Mouse (Mus musculus) cerebellum, adult 9-10 months (tissue): ENCODE measurements around the gene Pycr1.

Experiments
- DNase-seq: peaks from one replicate; pipeline ENCODE4 v3.0.0; 2022

Pycr1 gene

DNA sequence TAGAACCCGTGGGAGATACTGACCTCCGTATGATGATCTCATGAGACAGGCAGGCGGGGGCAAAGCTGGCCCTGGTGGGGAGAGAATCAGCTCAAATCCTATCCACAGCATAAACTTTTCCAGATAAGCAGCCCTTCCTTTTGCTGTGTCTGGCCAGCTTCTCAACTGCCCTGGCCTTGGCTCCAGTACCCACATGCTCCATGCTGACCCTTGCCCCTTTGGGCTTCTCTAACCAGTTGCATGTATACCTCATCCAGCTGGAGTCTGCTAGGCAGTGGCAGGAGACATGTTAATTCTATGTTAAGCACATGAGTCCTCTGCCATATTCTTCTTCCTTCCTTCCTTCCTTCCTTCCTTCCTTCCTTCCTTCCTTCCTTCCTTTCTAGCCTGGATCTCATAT is 11.2 kb upstream of the Pycr1 start:
- DNase-seq: no peak

DNA sequence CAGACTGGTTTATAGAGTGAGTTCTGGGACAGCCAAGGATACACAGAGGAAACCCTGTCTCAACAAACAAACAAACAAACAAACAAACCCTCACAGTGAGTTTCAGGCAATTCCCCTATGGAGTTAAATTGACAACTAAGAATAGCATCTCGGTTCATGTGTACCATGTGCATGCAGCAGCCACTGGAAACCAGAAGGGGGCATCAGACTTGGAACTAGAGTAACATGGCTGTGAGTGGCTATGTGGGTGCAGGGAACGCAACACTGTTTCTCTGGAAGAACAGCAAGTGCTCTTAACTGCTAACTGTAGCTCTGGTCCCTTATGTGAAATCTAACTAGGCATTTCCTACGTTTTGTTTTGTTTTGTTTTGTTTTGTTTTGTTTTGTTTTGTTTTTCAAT is 8.3 kb upstream of the Pycr1 start:
- no peak for DNase-seq

DNA sequence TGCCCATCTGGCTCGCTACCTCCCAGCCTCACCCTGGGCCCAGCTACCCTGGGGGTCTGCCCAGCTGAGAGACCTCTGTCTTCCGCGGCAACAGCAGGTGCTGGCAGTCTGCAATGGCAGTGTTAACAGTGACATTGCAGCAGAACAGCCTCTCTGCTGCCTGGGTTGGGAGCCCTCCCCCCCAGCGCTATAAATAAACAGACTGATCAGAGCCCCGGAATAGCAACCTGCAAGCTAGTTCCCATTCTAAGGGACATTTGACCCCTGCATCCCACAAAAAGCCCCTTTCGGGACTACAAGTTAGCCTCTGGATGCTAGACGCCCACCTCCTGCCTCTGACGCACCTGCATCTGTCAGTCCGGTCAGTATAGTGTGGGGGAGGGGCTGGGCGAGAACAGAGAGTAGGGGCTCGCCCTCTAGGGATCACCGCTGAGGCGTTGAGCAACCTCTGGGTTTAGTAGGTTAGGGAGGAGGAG is 4.5 kb upstream of the Pycr1 start, which contains the start of gene Myadml2:
Myadml2 (minus strand) TSS at position 158 of the 476 bp plus-strand sequence.
- peak; percentile 70 for DNase-seq

DNA sequence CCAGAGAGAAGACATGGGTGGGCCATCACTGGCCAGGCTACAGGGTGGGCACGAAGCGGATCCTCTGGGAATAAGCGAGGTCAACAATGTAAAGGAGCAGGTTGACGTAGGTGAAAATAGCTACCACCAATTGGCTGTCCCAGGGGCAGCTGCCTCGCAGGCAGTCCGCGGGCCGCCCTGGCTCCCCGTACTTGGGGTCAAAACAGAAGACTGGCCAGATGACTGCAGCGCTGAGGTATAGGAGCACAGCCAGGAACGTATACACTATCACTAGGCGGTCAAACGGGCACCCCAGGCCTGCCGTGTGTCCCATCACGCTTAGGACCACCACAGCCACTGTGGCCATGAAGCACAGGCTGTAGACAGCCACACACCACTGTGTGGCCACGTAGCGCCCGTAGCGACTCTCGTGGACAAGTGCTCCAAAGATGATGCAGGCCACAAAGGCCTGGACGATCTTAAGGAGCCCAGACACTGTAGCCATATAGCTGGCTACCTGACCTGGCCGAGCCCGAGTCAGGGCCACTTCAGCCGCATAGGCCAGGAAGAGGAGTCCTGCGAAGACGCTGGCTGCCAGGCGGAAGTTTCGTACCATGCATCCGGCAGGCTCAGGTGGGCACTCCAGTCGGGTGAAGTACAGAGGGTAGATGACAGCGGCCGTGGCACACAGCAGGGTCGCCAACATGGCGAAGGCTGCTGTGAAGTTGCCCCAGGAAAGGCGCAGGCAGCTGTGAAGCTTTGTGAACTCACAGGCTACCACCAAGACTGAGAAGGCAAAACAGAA is 3.7 kb upstream of the Pycr1 start:
- DNase-seq: no peak

DNA sequence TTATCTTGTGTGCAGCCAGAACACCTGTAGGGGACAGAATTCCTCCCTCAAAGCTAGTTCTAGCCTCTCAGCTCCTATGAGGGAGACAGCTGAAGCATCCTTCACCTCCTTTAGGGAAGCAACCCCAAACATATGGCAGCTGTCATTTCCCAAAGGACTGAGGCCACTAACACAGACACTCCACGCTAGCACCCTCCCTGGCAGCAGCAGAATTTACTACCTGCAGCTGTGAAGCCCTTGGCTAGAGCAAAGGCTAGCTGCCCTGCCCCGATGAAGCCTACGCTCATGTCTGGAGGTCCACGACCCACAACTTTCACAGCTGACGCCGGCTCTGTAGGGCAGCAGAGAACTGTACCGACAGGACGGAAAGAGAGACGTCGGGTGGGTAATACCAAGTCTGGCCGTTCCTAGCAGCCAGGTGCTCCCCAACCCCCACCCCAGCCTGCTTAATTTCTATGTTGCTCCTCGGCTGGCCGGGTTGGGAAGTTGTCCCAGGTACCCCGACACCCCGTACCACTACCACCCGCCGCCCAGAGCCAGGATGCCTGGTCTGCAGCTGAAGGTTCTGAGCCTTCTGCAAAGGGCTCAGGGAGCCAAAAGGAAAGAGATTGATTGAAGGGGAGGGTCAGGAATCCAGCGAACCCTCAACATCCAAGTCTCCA is 499 bp downstream of the Pycr1 start:
- no peak for DNase-seq

DNA sequence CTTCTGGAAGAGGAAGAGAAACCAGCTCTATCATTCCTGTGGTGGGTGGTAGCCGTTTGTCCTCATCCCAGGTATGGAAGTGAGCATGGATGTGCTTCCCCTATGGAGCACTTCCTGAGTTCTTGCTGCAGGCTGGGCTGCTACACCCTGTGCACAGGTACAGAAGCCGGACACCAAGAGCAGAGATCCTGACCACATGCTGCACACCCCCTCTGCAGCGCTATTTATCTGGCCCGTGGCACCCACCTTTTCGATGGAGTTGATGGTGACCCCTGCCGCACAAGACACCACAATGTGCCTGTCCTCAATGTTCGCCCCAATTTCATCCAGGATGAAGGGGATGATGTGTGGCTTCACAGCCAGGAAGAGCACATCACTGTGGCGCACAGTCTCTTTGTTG is 1.7 kb downstream of the Pycr1 start:
- DNase-seq: no peak

DNA sequence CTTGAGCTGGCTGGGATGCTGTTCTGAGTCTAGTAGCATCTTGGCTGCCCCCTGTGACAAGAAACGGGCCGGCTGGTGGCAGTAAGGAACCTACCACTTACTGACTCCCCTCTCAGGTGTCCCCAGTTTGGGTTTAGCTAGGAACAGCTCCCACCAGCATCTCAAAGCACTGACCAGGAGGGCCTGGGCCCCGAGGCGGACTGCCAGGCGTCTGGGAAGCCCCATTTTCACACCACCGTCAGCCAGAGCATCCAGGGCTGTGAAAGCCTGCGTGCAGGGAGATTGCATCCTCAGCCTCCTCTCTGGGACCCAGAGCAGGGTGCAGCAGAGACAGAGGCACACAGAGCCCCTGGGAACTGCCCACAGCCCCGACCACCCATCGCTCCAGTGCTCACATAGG is 2.3 kb downstream of the Pycr1 start:
- DNase-seq: no peak

DNA sequence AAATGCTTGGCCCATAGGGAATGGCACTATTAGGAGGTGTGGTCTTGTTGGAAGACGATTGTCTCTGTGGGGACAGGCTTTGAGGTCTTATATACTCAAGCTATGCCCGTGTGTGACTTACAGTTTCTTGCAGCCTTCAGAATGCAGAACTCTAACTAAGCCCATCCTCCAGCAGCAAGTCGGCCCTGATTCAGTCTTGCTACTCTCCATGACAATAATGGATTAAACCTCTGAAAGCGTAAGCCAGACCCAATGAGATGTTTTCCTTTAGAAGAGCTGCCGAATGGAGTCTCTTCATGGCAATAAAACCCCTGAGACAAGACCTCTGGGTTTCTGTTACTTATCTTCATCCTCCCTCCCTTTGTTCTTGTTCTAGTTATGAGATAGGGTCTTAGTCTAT is 8.8 kb downstream of the Pycr1 start:
- no peak for DNase-seq

DNA sequence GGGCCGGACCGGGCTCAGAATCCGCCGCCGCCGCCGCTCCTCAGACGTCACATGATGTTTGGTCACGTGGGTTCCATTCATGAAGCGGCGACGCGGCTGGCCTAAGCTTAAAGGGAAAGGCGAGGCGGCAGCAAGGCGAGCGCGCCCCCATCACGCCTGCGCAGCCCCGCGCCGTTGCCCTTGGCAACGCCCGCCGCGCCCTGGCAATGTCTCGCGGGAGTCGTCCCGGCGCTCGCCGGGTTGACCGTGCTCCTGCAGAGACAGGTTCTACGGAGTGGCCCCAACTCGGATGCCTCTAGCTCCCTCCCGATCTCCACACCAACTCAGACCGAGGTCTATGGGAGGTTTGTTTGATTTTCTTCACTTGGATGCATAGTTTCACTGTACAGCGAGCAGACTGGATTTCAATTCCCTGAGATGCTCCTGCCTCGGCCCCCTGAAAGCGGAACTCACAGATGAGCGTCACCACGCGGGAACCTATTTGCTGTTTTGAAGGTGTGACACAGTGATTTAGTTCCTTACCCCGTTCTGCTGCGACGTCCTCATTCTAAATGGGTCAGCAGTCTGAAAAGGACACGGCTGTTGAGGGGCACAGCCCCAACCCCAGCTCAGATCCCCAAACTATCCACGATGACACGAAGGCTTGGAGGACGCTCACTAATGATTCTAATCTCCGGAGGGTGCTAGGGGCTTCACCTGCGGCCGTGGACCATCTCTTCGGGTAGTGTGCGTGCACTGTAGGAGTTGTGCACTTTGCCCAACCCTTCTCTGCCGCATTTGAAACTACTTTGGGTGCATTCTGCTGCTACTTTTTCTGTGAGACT is 9.8 kb downstream of the Pycr1 start, which contains the start of gene Mafg:
Mafg (minus strand) TSS at position 81 of the 824 bp plus-strand sequence.
- DNase-seq: peak; percentile 94

DNA sequence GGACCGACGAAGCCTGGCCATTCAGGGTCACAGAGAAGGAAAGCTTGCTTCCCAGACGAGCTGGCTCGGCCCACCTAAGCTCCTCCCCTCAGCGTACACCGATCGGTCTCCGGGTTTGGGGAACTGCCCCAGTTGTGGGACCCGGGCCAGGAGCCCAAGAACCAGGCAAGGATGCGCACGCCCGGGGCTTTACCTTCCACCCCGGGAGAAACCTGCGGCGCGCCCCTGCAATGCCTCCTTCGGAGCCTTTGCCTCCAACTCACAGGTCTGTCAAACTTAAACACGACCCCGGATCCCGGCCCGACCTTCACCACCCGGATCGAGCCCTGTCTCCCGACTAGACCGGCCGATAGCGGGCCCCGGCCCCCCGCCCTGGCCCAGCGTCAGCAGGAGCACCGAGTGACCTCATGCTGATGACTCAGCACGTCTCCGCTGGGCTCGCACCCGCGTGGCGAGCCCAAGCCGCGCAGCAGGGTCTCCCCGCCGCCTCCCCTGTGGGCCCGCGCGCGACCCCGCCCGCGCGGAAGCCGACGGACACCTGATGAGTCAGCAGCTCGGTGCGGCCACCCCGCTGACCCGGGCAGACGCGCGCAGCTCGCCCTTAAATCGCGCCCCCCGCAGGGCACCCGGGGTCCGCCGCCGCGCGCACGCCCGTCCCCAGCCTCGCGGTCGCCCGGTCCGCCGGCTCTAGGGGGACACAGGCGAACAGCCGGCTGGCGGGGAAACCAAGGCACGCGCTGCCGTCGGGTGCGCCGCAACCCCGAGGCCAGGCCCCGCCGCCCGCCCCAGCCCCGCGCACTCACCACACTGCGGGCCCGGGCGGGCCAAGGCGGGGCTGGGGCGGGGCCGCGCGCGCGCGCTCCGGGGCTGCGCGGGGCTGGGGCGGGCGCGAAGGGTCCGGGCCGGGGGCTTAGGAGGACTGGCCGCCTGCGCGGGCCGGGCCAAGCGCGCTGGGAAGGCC is 10.7 kb downstream of the Pycr1 start:
- DNase-seq: peak; percentile 71

DNA sequence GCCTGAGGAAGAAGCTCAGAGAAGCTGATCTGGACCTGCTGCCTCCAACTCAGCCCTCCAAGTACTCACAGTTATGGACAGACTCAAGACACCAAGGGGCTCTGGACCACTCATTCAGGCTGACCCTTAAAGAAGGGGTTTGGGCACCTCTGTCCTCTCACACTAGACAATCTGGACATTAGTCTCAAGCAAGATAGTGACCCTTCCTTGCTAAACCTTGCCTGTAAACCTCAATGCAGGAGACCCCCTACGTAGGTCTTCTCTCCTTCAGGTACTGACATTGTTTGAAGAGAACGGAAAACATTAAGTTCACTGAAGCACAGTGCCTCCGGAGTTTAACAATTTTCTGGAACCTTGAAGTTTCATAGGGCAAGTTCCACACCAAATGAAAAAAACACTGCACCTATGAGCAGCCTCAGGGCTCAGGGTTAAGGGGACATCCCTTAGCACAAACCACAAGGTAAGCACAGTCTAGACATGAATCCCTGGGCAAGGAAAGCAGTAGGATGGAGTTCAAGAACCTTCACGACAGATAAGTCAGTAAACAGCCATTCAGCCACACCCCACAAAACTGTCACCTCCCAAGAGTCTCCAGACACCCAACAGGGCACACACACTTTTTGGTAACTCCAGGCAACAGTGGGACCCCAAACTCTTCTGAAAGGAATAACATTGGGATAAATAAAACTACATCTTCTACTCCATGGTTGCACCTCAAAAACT is 11.7 kb downstream of the Pycr1 start:
- DNase-seq: no peak

DNA sequence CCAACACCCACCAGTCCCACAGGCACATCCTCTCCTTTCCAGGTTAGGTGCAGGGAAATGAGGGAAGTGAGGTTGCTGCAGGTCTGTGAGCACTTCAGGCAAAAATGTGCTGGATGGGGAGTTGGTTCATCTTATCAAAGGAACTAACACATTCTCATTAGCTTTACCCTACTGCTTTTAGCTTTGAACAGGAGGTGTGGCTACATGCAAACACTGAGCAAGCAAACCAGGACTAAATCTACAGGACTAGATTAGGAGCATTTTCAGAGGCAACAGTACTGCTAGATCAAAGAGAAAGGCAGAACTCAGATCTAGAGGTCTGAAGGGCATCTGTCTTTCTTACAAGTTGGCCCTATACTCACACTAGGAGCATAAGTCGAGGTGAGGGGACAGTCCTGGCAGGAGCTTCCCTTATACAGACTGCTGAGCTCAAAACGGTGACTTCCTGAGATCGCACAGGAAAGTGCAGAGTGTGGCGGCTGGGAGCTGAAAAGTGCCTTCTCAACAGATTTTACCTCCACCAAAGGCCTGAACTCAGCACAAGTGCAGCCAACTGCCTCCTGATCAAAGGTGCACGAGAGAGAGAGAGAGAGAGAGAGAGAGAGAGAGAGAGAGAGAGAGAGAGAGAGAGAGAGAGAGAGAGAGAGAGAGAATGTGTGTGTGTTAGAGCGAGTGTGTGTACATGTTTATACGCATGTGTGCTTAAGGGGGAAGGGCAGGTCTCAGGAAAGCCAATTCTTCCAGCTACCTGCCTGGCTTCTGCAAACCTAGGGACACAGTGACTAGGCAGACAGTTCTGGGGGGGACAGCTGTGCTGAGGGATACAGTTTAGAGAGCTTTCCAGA is 12.5 kb downstream of the Pycr1 start:
- no peak for DNase-seq

DNA sequence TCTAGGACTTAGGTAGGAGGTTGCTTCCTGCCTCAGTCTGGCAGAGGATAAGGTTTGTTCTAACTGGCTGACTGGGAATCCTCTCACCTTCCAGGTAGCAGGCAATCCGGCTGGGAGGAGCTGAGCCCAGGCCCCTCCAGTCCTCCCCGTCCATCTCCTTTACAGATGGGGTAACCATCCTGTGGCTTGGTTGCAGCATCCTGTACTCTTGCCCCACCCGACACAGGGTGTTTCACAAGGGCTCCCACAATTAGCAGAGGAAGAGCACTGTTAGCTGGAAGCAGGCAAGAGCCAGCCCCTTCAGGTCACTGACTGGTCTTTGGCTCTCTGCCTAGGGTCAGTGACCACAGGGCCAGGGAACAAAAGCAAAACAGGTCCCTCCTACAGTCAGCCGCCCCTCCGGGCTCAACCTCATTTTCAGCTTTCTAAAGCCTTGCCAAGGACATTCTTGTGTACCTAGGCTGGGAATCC is 13.1 kb downstream of the Pycr1 start:
- DNase-seq: no peak

DNA sequence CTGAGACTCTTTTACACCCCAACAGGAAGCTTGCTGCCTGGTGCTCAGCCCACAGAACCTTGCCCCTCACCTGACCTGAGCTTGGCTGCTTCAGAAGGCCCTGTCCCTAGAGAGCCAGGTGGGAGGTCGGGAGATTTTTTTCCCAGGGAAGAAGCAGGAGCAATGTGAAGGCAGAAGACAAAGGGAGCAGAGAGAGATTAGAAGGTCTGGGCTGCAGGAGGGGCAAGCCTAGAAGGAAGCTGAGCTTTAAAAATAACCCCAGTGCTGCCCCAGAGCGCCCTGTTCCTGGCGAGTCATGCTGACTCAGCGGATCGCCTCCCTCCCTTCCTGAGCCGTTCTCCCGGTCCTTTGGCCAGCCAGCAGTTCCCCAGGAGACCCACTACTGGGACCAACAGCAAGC is 13.7 kb downstream of the Pycr1 start:
- DNase-seq: no peak

DNA sequence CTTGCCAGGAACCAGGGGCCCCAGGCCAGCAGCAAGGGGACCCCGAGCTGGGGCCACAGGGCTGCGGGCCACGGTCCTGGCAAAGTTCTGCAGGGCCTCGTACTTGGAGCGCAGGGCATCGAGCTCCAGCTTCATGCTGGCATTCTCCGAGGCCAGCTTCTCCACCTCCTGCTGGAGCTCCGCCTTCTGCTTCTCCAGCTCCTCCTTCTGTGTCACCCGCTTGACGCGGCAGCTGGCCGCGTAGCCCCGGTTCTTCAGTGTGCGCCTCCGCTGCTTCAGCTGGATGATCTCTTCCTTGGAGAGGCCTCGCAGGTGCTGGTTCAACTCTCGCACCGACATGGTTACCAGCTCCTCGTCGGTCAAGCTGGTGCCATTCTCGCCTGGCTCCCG is 14.2 kb downstream of the Pycr1 start:
- DNase-seq: no peak

DNA sequence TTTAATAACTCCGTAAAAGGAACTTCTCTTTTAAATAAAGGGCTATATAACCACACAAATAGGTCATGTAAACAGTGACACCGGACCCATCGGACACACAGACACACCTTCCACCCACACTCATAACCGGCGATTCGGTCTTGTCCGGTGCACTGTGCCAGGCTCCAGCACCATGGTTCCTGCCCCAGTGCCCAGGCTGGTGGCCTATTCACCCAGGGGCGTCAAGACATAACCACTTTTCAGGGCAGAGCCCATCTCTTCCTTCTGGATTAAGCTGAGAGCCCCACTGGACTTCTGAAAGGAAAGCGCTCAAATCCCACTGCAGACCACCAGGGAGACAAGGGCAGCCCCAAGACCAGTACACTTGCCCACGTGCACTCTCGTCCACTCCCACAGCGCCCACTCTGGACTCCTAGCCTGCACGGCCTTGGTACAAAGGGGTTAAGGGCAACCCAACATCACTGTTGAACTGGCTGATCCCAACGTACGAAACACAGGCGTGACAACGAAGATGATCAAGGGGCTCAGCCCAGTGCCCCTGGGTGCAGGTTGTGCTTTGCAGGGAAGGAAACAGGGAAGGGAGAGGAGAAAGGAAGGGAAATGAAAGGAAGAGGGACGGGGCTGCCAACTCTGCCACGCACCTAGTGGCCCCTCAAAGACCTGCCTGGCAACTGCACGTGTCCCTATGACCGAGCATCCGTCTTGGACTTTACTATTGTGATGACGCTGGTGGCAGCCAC is 14.8 kb downstream of the Pycr1 start:
- no peak for DNase-seq

DNA sequence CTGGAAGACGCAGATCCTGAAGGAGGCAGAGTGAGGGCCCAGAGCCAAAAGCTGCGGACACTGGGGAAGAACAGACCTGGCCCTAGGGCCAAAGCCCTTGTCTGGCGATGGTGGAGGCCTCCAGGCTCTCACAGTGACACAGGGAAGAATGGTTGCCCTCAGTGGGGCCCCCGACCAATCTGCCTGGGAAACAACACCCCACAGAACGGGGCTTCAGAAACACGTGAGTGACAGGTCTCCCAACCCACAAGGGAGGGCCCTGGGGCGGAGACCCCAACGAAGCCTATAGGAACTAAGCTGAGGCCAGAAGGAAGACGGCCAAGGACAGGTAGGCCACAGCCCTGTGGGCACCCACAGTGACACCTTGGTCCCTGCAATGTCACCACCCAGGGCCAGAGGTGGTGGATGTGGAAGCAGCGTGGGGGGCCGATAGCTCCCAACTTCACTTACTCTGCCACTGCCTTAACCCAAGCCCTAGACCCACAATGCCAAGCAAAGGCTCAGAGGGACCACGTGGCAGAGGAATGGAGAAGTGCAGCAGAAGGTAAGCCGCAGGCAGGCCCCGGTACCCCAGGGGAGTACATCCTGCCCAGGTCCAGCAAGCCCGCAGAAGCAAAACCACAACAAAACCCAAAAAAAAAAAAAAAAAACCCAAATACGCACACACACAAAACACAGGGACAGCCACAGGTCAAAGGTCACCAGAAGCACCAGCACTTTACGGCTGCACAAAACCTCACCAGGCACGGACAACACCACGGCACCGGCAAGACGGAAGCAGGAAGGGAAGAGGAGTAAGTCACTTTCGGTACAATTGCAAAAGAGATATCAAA is 15.9 kb downstream of the Pycr1 start:
- no peak for DNase-seq

DNA sequence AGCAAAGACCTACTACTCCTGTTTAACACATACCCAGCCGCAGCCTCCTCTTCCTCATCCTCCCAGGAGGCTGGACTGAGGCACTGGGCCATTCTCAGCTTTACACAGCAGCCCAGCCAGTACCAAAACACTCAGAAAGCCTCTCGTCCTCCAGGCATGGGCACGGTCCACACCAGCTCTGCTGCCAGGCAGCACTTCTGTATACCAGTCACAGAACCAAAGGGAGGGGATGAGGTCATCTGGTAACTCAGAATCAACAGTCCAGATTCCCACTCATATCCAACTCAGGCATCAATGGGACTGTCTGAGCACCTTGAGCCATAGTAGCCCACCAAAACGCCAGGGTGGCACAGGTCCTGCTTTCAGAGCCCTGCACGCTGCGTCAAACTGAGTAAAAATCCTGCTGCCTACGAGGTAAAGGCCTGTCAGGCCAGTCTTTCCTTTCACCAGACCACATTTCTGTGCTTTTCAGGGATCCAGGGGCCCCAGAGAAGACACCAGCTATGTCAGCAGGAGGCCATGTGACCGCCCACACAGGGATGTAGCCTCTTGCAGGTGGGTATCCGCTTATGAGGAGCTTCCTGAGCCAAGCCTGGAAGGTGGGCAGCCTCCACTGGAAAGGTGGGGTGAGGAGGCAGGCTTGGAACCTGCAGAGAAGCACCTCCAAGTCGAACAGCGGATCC is 16.6 kb downstream of the Pycr1 start:
- no peak for DNase-seq
